7 mouse cellular contexts compared by ENCODE assay signal in genomic region chr11:120713580-120714518, GRCm38 (mm10). TPM values are rescaled to one million over a fixed set of nuclear protein-coding genes. Genes with fewer than 3 reads are reported as not detected.
A peak's percentile ranks its signal among the peaks of the same experiment; 100 is the strongest.
DNase-seq lines count a peak whose midpoint lies in the region; ATAC-seq lines count a peak whose summit lies in the region.

Gene Cenpx, minus strand, starts transcription at chr11:120713738.
Gene Lrrc45, plus strand, starts transcription at chr11:120713925.

- no peaks in the 10 kb centered on the region for H3K36me3 ChIP-seq in intestine, embryonic 16.5 days (ENCODE audit: control insufficient read depth, insufficient read depth, low read length)
- H3K36me3 ChIP-seq in midbrain, embryonic 11.5 days (ENCODE audit: control insufficient read depth, insufficient read depth, low read length), result peaks cover 13% of the 10 kb centered on the region

- H3K4me3 ChIP-seq in intestine, embryonic 16.5 days (ENCODE audit: low read length), result peak within 1 kb of the TSS; percentile 73
- peak within 1 kb of the TSS; percentile 62 for H3K4me3 ChIP-seq in midbrain, embryonic 11.5 days (ENCODE audit: low read depth, low read length)

- H3K4me1 ChIP-seq in intestine, embryonic 16.5 days (ENCODE audit: control insufficient read depth, insufficient read depth, low read length), result peaks cover 31% of the 10 kb centered on the region
- H3K4me1 ChIP-seq in midbrain, embryonic 11.5 days (ENCODE audit: control insufficient read depth, insufficient read depth, low read length), result peaks cover 21% of the 10 kb centered on the region

- H3K4me2 ChIP-seq in intestine, embryonic 16.5 days (ENCODE audit: low read depth, low read length), result peak within 1 kb of the TSS; percentile 99
- H3K4me2 ChIP-seq in midbrain, embryonic 11.5 days, result peak within 1 kb of the TSS; percentile 99

- H3K9ac ChIP-seq in intestine, embryonic 16.5 days (ENCODE audit: low read depth, low read length), result peak within 1 kb of the TSS; percentile 81
- peak within 1 kb of the TSS; percentile 78 for H3K9ac ChIP-seq in midbrain, embryonic 11.5 days (ENCODE audit: low read length)

- H3K9me3 ChIP-seq in intestine, embryonic 16.5 days (ENCODE audit: control insufficient read depth, low read length), result no peaks in the 10 kb centered on the region
- no peaks in the 10 kb centered on the region for H3K9me3 ChIP-seq in midbrain, embryonic 11.5 days (ENCODE audit: control insufficient read depth, low read length)

- peak; percentile 98 for DNase-seq in adrenal gland, adult 8-10 months
- peak; percentile 96 for DNase-seq in embryo, embryonic 9.5 days (ENCODE audit: extremely low spot score)
- peak; percentile 85 to 95 for DNase-seq in gastrocnemius, postnatal 4 days (ENCODE audit: low spot score in 2 of 2)
- peak; percentile 96 to 97 for DNase-seq in left cerebral cortex, postnatal 36 days (ENCODE audit: low spot score in 2 of 2)
- DNase-seq in midbrain, embryonic 11.5 days (ENCODE audit: low spot score, missing footprints), result peak; percentile 98
- DNase-seq in skeletal muscle tissue, adult 2 months (ENCODE audit: low read depth, low spot score), result peak; percentile 97

- ATAC-seq in intestine, embryonic 16.5 days, result peak; percentile 94
- ATAC-seq in midbrain, embryonic 11.5 days (ENCODE audit: low FRiP score), result peak; percentile 97

- WGBS in intestine, embryonic 16.5 days, result 1% methylated on average over 53 of the region's 53 CpGs
- WGBS in midbrain, embryonic 11.5 days, result 3% methylated on average over 53 of the region's 53 CpGs

- intact Hi-C loops in left cerebral cortex, postnatal 36 days (cut with DNase I), result loop anchor here (2.0 kb wide), 2 partner anchors 55 to 89 kb away; partner anchors contain the start of gene Sirt7

- H3K27ac ChIP-seq in intestine, embryonic 16.5 days (ENCODE audit: low read length), result peak within 1 kb of the TSS; percentile 73
- H3K27ac ChIP-seq in midbrain, embryonic 11.5 days (ENCODE audit: low read depth, low read length), result no peak within 1 kb of the TSS; the same call in 1 of the 2 replicates

- no peaks in the 10 kb centered on the region for H3K27me3 ChIP-seq in intestine, embryonic 16.5 days (replicated peaks; ENCODE audit: control insufficient read depth, insufficient read depth, low read length)
- H3K27me3 ChIP-seq in midbrain, embryonic 11.5 days (ENCODE audit: control insufficient read depth, insufficient read depth, low read length), result no peaks in the 10 kb centered on the region

RNA-seq across cellular contexts. Expression of gene Cenpx, which starts in this region (rescaled TPM):
- 10 to 100 TPM; 49.3 to 61.7 (median 55.7) TPM for total RNA-seq in adrenal gland, adult 8-10 months (2022)
- 10 to 100 TPM; 33.7 to 48.7 TPM for total RNA-seq in gastrocnemius, postnatal 4 days (2021)
- 159 and 174 TPM in 2 replicates for polyA plus RNA-seq in intestine, embryonic 16.5 days (2015; fragmentation: Nextera tagmentation; extraction: Ambion mirVana)
- total RNA-seq in left cerebral cortex, postnatal 36 days (2021), result 10 to 100 TPM; 18.1 to 19.2 TPM
- polyA plus RNA-seq in midbrain, embryonic 11.5 days (2014; fragmentation: Nextera tagmentation; extraction: Ambion mirVana), result 119 and 131 TPM in 2 replicates

RNA-seq across cellular contexts. Expression of gene Lrrc45, which starts in this region (rescaled TPM):
- total RNA-seq in adrenal gland, adult 8-10 months (2022), result 10 to 100 TPM; 26.1 to 57.9 (median 42.3) TPM
- total RNA-seq in gastrocnemius, postnatal 4 days (2021), result 10 to 100 TPM; 16.0 to 21.0 TPM
- polyA plus RNA-seq in intestine, embryonic 16.5 days (2015; fragmentation: Nextera tagmentation; extraction: Ambion mirVana), result 43.0 and 44.4 TPM in 2 replicates
- total RNA-seq in left cerebral cortex, postnatal 36 days (2021), result 10 to 100 TPM; 41.9 to 66.1 TPM
- 30.9 TPM in 2 replicates for polyA plus RNA-seq in midbrain, embryonic 11.5 days (2014; fragmentation: Nextera tagmentation; extraction: Ambion mirVana)
